ENCODE assay signal across 8 mouse cellular contexts in the genomic region with DNA sequence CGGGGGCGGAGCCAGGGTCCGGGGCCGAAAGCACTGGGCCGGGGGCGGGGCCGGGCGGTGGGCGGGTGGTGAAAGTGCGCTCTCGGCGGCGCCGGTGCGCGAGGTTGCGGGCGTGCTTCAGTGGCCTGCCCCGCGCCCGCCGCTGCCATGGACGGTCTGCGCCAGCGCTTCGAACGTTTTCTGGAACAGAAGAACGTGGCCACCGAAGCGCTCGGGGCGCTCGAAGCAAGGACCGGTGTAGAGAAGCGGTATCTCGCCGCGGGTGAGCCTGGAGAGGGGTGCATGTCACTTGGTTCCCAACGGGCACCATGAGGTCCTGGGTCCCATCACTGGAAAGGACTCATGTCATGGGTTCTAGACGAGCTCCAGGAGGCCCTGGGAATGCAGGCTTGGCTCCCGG. TPM values are rescaled to one million over a fixed set of nuclear protein-coding genes. Genes with fewer than 3 reads are reported as not detected.
DNase-seq lines count a peak whose midpoint lies in the region; ATAC-seq and TF ChIP-seq lines count a peak whose summit lies in the region.

No protein-coding gene starts in this region.

- no peak for DNase-seq in gastrocnemius, adult 2 months
- no peak for DNase-seq in gastrocnemius, postnatal 25 days
- no peak for DNase-seq in testis, postnatal 10 days (ENCODE audit: low spot score)
- no peak for DNase-seq in liver, embryonic 11.5 days (ENCODE audit: low spot score)
- DNase-seq in ovary, postnatal 14 days (ENCODE audit: low spot score): no peak
- no peak for DNase-seq in left cerebral cortex, adult 18-20 months (ENCODE audit: low spot score in 2 of 2)
- DNase-seq in kidney, adult 9 months: no peak

- H3K9ac ChIP-seq in liver, embryonic 11.5 days (ENCODE audit: low read depth, low read length): peak overlapping the region; percentile 81

- H3K36me3 ChIP-seq in testis, adult 2 months (ENCODE audit: control insufficient read depth, insufficient read depth, low read length): no peaks in the 10 kb centered on the region
- 0 out of 2 replicates have a peak, but pooled peaks cover 7% of the 10 kb centered on the region for H3K36me3 ChIP-seq in liver, embryonic 11.5 days (ENCODE audit: control insufficient read depth, insufficient read depth, low read length)

- intact Hi-C loops in gastrocnemius, adult 2 months (cut with DNase I): no loop called here

- peak overlapping the region; percentile 74 for H3K4me3 ChIP-seq in gastrocnemius, adult 2 months
- peak overlapping the region; percentile 97 for H3K4me3 ChIP-seq in testis, adult 2 months (ENCODE audit: control insufficient read depth, low read depth, low read length)
- peak overlapping the region; percentile 72 for H3K4me3 ChIP-seq in liver, embryonic 11.5 days (ENCODE audit: low read depth, low read length)

- TF ChIP-seq CTCF in gastrocnemius, adult 2 months (IDR thresholded peaks at IDR 0.05): no peak
- TF ChIP-seq CTCF in testis, adult 2 months (IDR thresholded peaks at IDR 0.05; ENCODE audit: control insufficient read depth, insufficient read depth, insufficient replicate concordance, low read depth, low read length): no peak

- no peak for ATAC-seq in liver, embryonic 11.5 days (replicated peaks; ENCODE audit: low FRiP score)

- H3K27ac ChIP-seq in gastrocnemius, adult 2 months: peak overlapping the region; percentile 59; the same call in 1 of the 2 replicates
- H3K27ac ChIP-seq in testis, adult 2 months (ENCODE audit: control insufficient read depth, insufficient read depth, low read depth, low read length): peak overlapping the region; percentile 89
- H3K27ac ChIP-seq in liver, embryonic 11.5 days (ENCODE audit: low read depth, low read length): peak overlapping the region; percentile 95

- WGBS in liver, embryonic 11.5 days: 1% methylated on average over 40 of the region's 41 CpGs

- peaks cover 22% of the 10 kb centered on the region for H3K4me1 ChIP-seq in testis, adult 2 months (ENCODE audit: control insufficient read depth, insufficient read depth, low read length)
- H3K4me1 ChIP-seq in liver, embryonic 11.5 days (replicated peaks; ENCODE audit: control insufficient read depth, insufficient read depth, low read length): peaks cover 46% of the 10 kb centered on the region

- H3K27me3 ChIP-seq in testis, adult 2 months (ENCODE audit: control insufficient read depth, insufficient read depth, low read length): no peaks in the 10 kb centered on the region
- H3K27me3 ChIP-seq in liver, embryonic 11.5 days (replicated peaks; ENCODE audit: control insufficient read depth, insufficient read depth, low read length): no peaks in the 10 kb centered on the region; the same call in none of the 2 replicates

- no peak for TF ChIP-seq POLR2A in testis, adult 2 months (IDR thresholded peaks at IDR 0.05; ENCODE audit: control insufficient read depth, low read depth, low read length)

- peak overlapping the region; percentile 99 for H3K4me2 ChIP-seq in liver, embryonic 11.5 days

- no peaks in the 10 kb centered on the region for H3K9me3 ChIP-seq in liver, embryonic 11.5 days (ENCODE audit: control insufficient read depth, low read length)

RNA-seq across cellular contexts. Expression of a gene that starts 0.3 kb away (rescaled TPM):
- 1 to 10 TPM; 1.5 to 2.5 TPM for total RNA-seq in gastrocnemius, adult 2 months (2021)
- total RNA-seq in gastrocnemius, postnatal 25 days (2021): 1 to 10 TPM; 1.1 to 2.8 TPM
- polyA plus RNA-seq in testis, adult 2 months (2012; rRNA removed): 698 and 732 TPM in 2 replicates
- polyA plus RNA-seq in liver, embryonic 11.5 days (2014; fragmentation: Nextera tagmentation; extraction: Ambion mirVana): 74.3 and 76.1 TPM in 2 replicates
- 10 to 100 TPM; 13.4 to 13.5 TPM for total RNA-seq in left cerebral cortex, adult 18-20 months (2021)

RNA-seq across cellular contexts. Expression of a gene that starts 0.8 kb away (rescaled TPM):
- 1 to 10 TPM in 1 of 2 experiments, under 1 TPM in 1; 0.84 to 1.0 TPM for total RNA-seq in gastrocnemius, adult 2 months (2021)
- total RNA-seq in gastrocnemius, postnatal 25 days (2021): 1 to 10 TPM in 1 of 2 experiments, under 1 TPM in 1; 0.84 to 1.1 TPM
- polyA plus RNA-seq in testis, adult 2 months (2012; rRNA removed): 324 and 326 TPM in 2 replicates
- 12.6 and 12.8 TPM in 2 replicates for polyA plus RNA-seq in liver, embryonic 11.5 days (2014; fragmentation: Nextera tagmentation; extraction: Ambion mirVana)
- total RNA-seq in left cerebral cortex, adult 18-20 months (2021): 1 to 10 TPM; 4.8 to 6.9 TPM

RNA-seq across cellular contexts. Expression of a gene that starts 9.7 kb away (rescaled TPM):
- 1 to 10 TPM; 5.7 to 8.1 TPM for total RNA-seq in gastrocnemius, adult 2 months (2021)
- 1 to 10 TPM; 6.5 to 7.0 TPM for total RNA-seq in gastrocnemius, postnatal 25 days (2021)
- 11.3 and 13.1 TPM in 2 replicates for polyA plus RNA-seq in testis, adult 2 months (2012; rRNA removed)
- 46.2 and 47.8 TPM in 2 replicates for polyA plus RNA-seq in liver, embryonic 11.5 days (2014; fragmentation: Nextera tagmentation; extraction: Ambion mirVana)
- 10 to 100 TPM; 25.1 to 28.5 TPM for total RNA-seq in left cerebral cortex, adult 18-20 months (2021)

RNA-seq across cellular contexts. Expression of a gene that starts 18.1 kb away (rescaled TPM):
- 10 to 100 TPM; 26.2 to 43.3 TPM for total RNA-seq in gastrocnemius, adult 2 months (2021)
- 10 to 100 TPM; 38.8 to 70.8 TPM for total RNA-seq in gastrocnemius, postnatal 25 days (2021)
- polyA plus RNA-seq in testis, adult 2 months (2012; rRNA removed): 3.3 and 4.1 TPM in 2 replicates
- polyA plus RNA-seq in liver, embryonic 11.5 days (2014; fragmentation: Nextera tagmentation; extraction: Ambion mirVana): 1.6 and 2.6 TPM in 2 replicates
- total RNA-seq in left cerebral cortex, adult 18-20 months (2021): 10 to 100 TPM in 1 of 2 experiments, 1 to 10 TPM in 1; 8.8 to 10.4 TPM

RNA-seq across cellular contexts. Expression of a gene that starts 26.2 kb away (rescaled TPM):
- total RNA-seq in gastrocnemius, adult 2 months (2021): under 1 TPM; 0.10 to 0.45 TPM
- total RNA-seq in gastrocnemius, postnatal 25 days (2021): under 1 TPM; 0.13 TPM
- 1.3 and 1.7 TPM in 2 replicates for polyA plus RNA-seq in testis, adult 2 months (2012; rRNA removed)
- polyA plus RNA-seq in liver, embryonic 11.5 days (2014; fragmentation: Nextera tagmentation; extraction: Ambion mirVana): 0.25 TPM in 2 replicates
- 10 to 100 TPM; 25.8 to 34.6 TPM for total RNA-seq in left cerebral cortex, adult 18-20 months (2021)
